Mouse (Mus musculus) gastrocnemius, postnatal 10 days (tissue): ENCODE measurements around the gene Ocrl. TPM values are rescaled to one million over a fixed set of nuclear protein-coding genes. Genes with fewer than 3 reads are reported as not detected.

Experiments used
- DNase-seq: peaks from one replicate; pipeline ENCODE4 v3.0.0; 2021; ENCODE audit warnings: mixed read lengths
- long read RNA-seq, 2 experiments: library from polyadenylated mRNA; stranded (forward); transcript quantifications; one replicate each; pipeline ENCODE4 v2.0.0; 2021
- total RNA-seq, 2 experiments: library from RNA; stranded (reverse); gene quantifications; 2 replicates each; pipeline ENCODE4 v1.2.3; 2021

The Ocrl gene
- total RNA-seq, result 10 to 100 TPM in 1 of 2 experiments, 1 to 10 TPM in 1; 9.8 to 12.1 TPM
- long read RNA-seq, experiment 1, partial matches to known transcripts, result 1 of 8 reads
- long read RNA-seq, experiment 1, other reads (novel, unspliced or antisense), result 7 of 8 reads
- long read RNA-seq, experiment 2, partial matches to known transcripts, result 2 of 7 reads
- long read RNA-seq, experiment 2, other reads (novel, unspliced or antisense), result 4 of 7 reads

DNA sequence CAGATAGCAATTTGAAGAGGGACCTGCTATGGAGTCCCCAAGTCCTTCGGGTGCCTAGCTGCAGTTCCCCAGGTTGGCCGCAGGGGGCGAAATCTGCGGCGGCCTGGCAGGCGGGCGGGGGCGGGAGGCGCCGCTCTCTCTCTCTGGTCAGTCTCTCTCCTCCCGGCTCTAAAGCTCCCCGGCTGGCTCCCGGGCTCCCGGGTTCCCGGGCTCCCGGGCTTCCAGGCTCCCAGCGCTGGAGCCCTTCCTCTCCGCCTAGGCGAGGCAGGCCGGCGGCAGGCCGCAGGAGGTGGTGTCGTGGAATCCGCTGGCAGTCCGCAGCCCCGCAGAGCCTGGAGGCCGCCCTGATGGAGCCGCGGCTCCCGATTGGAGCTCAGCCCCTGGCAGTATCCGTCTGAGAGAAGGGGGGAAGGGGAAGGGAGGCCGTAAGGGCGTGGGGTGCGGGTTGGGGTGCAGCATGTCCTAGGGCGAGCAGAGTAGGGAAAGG lies at the start of gene Ocrl:
TSS of gene Ocrl (plus strand) at position 82 of the 487 bp plus-strand sequence.
- peak; percentile 64 for DNase-seq

GRCm38 (mm10) chrX:47880052-47880451 lies 32.1 kb upstream of the Ocrl start:
- DNase-seq, result peak; percentile 30

- DNase-seq, result no peak
Observed at GRCm38 (mm10) chrX:47882813-47883212, 29.4 kb upstream of the Ocrl start.

DNA sequence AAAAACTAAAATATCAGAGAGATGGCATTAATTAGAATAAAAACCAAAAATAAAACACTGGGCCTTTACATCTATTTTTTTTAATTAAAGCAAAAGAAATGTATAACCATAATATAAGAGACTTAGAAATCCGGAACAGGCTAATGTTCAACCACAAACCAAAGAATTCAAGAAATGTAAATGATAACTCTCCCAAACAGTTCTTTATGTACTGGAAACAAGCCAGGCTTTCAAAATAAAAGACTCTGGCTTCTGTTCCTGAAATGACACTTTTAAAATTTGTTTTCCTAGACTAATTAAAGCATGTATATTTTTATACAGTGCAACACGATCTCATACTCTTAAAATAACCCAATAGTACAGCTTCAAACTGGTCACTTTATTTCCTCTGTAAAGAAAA lies 24.8 kb upstream of the Ocrl start:
- no peak for DNase-seq

DNA sequence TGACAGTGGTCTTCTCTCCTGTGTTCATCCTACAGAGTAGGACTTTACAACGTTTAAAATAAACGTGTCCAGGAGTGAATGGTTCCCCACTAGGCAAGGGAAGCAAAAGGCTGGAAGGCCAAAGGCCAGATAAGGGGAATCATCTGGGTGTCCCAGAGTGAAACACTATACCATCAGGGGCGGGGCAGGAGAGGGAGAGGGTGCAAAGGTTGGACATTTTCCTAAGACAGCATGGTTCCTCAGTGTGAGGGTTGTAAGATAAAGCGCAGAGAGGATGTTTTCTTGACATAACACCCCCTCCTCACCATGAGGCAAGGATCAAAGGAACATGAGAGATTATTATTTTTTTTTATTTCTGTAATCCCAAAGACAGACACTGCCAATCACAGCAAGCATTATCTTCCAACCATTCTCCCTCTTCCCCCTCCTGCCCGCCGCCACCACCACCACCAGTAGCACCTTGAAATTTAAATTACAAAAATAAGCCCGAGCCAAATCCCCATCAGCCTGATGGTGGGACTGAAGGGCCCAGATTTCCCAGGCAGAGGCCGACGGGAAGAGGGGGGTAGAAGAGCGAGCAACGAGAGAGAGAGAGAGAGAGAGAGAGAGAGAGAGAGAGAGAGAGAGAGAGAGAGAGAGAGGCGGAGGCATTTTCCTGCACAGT lies 20.8 kb upstream of the Ocrl start:
- peak; percentile 1 for DNase-seq

- DNase-seq, result peak; percentile 6
Observed at GRCm38 (mm10) chrX:47891907-47892430, 20.2 kb upstream of the Ocrl start.

DNA sequence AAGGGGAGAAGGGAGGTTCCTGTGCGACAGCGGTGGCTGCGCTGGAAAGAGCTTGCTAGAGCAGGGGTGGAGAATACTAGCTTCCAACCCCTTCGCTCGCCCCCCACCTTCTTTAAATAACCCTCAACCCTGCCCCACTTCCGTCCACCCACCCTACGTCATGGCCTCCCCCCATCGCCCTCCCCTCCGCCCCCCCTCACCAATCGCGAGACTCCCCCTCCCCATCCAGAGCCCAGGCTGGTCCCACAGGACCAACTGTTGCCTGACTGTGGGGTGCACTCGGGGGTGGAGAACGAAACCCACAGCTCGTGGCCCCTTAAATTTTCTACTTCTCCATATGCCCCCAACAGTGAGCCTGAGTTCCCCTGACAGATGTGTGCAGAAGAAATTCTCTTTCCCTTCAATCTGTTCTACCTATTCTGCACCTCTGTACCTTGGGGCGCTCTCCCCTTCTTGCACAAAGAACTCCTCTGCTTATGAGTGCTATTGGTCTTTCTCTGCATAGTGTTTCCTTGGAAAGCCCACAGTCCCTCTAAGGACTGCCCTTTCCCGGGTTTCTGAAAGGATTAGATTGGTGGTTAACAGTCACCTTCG lies 19.7 kb upstream of the Ocrl start, which contains the start of gene Smarca1:
TSS of gene Smarca1 (minus strand) at position 544 of the 594 bp plus-strand sequence.
- DNase-seq, result no peak

- DNase-seq, result no peak
Observed at GRCm38 (mm10) chrX:47912904-47913542, 836 bp downstream of the Ocrl start.

DNA sequence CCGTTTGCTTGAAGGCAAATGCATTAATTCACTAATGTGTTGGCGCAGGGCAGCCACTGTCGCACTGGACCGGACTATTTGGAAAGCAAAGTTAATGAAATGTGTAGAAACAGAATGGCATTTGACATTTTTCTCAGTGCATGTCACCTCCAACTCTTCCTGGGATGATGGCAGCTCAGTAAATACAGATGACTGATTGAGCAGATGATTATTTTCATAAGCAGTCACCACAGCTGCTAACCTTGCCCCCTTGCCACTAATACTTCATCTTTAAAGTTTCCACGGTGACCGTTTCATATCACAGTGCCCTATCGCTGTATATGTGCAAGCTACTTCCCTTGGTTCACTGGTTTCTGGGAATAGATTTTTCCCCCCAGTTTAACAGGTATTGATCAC lies 1.4 kb downstream of the Ocrl start:
- no peak for DNase-seq

DNA sequence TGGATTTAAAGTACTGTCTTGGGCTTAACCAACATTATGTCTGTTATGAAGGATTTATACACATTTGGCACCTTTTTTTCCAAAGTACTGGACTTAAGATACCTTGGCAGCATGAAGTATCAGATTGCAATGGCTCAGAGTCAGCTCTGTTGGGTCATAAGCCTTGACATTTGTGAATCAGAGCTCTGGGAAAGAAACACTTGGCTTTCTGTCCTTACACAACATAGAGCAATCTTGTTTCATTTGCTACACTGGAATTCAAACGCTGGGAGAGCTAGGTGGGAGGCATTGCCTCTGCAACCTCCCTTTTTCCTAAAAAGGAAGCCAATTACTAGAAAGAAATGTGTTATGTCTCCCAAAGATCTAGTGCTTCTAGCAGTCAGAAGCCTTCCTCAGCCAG lies 4.6 kb downstream of the Ocrl start:
- no peak for DNase-seq

- no peak for DNase-seq
Observed at GRCm38 (mm10) chrX:47920541-47920940, 8.4 kb downstream of the Ocrl start.

GRCm38 (mm10) chrX:47927981-47928380 lies 15.8 kb downstream of the Ocrl start:
- DNase-seq, result no peak

DNA sequence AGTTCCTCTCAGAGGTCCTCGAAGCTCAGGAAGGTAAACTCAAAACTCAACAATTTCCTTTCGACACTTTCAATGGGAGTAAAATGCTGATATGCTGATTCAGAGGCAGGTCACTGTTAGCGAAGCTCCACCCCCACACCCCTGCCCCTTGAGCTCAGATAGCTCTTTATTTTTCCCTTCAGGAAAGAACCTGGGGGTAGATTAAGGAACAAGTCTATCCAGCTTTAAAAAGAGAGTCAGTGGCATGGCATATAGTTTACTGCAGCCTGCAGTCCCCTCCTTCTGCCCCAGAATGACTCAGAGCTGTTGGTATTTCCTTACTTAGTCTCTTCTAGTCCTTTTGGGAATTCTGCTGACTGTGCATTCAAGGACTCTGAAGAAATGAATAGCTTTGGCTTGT lies 18.3 kb downstream of the Ocrl start:
- no peak for DNase-seq

DNA sequence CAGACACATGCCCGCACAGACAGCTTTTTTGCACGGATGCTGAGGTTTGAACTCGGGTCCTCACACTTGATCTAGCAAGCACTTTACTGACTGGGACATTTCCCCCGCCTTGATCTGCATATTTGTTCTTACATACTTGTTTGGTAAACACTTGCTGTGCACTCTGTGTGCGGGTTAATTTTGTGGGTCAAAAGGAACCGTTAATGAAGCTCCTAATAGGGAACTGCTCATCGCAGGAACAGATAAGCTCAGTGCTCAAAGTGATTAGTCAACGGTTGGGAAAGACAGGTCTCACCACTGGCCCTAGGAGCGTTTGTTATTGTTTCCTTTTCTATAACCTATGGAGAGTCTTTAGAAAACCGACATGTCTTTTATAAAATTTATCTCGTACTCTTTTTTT lies 22.2 kb downstream of the Ocrl start:
- DNase-seq, result no peak

GRCm38 (mm10) chrX:47936885-47937284 lies 24.7 kb downstream of the Ocrl start:
- no peak for DNase-seq

DNA sequence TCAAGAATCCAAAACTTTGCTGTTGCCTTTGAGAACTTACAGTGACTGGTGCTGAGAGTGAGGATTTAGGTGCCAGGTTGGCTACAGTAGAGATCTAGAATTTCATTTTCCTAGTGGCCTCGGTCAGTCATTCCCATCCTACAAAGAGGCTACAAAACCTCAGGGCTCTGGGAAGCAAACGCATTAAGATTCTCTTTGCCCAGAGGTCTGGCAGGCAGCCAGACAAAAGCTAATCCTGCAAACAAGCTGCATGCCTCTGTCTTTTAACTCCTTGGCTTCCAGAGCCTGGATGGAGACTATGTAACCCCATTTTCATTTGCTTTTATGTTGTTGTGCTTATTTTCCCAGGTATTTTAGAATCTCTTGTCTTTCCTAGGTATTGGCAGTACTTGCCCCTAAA lies 25.6 kb downstream of the Ocrl start:
- peak; percentile 32 for DNase-seq

GRCm38 (mm10) chrX:47949729-47950128 lies 37.5 kb downstream of the Ocrl start:
- no peak for DNase-seq

DNA sequence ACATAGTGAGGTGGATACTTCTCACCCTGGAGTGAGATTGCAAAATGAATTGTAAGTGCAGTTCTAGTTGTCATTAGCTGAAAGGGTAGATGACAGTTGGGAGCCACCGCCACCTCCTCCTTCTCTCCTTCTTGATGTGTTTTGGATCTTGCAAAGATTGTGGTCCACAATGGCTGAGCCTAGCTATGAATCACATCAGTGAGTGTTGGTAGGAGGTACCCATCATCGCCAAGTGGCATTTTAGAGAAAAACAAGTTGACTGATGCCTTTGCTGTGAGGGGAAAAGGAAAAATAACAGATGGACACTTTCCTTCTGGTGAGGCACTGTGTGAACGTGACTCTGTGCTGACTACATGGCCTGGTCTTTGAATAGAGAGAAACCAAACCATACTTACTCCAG lies 50.4 kb downstream of the Ocrl start:
- no peak for DNase-seq

DNA sequence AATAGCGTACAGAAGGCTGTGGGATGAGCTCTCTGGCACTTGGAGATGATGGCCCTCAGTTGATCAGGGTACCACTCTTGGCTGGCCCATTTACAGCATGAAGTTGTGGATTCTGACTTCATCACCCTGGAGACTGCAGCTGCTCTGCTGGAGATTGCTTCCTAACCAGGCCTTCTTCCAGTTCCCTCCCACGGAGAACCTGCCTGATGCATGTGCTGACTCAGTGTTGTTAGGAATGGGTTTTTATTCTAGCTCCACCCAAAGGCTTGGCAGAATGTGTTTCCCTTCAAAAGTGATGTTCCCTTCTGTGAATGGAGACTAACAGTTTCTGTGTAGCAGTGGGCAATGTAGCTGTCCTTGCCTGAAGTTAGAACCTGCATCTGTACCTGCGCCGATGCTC lies 58.2 kb downstream of the Ocrl start:
- DNase-seq, result no peak

- DNase-seq, result no peak
Observed at GRCm38 (mm10) chrX:47970864-47971263, 58.7 kb downstream of the Ocrl start.

DNA sequence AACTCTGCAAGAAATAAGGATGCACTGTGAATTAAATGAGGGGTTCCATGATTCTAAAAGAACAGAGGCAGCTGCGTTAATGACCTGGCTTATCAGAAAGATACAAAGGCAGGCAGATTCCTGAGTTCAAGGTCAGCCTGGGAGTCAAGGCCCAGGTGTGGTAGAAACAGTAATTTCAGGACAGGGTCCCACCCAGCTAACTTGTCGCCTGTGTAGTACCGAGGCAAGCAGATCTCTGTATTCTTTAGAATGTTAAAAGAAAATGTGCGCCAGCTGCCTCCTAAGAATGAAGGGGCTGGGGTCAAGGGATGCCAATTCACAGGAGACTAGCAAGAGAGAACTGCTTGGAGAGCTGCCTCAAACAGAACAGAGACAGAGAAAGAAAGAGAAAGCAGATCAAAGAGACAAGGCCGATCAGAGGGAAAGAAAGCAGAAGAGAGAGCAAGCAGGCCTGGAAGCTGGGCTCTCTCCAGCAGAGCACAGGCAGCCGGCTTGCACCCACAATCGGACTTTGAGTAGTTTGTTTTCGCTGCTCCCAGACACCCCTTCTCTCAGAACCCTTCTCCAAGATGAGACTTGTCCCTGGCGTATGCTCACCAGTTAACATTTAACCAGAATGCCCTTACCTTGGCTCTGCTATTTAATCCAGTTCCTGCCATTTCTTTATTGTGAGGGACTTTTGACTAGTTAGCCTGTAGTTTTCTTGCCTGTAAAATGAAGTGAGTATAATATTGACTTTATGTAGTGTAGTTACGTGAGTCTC lies 59.4 kb downstream of the Ocrl start:
- DNase-seq, result no peak

DNA sequence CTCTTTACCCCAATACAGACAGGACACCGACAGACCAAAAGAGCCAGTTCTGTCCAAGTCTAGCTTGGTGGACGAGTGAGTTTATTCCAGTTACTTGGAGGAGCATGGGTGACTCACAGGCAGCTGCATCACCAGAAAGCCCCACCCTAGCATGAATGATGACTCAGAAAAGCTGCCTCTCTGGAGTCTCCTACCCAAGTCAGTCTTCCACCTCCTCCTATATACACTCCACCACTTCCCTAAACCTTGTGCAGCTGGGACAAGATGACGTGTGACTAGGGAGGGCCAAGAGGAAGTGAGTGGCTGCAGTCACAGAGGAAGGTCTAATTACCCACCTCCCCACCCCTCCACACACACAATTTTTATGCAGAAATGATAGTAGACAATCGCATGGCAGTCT lies 64.4 kb downstream of the Ocrl start:
- no peak for DNase-seq
